11 mouse cellular contexts compared by ENCODE assay signal in the genomic region with DNA sequence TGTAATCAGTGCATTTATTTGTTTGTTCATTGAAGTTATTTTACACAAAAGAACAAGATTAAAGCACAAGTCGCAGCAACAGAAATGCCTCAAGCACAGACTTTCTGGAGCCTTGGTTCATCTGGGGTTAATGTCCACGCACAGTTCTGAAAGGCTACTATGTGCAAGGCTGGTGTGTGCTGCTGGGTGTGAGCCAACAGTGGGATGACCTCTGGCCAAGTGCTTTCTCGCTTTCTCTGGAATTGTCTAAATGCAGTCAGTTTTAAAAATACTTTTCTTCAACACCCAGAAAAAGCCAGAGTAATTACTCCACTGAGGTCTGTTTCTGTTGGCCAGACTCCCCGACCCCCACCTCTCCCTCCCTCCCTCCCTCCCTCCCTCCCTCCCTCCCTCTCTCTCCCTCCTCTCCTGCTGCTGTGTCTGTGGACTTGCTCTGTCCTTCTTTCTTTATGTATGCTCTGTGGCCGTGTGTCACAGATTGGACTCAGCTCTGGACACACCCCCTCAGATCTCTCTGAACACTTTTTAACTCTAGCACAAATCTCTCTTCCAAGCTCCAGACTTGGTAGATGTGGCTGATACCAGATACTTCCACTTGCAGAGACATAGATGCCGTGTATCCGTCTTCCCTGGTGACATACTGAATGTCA.
DNase-seq lines count a peak whose midpoint lies in the region; ATAC-seq lines count a peak whose summit lies in the region.
"Had no signal": no experiment of that assay in that cellular context is flagged by ENCODE, and none has a peak within 500 bp of the region (broad histone marks: within the 10 kb centered on the region; RNA-seq: fewer than 3 reads in every experiment).

No protein-coding gene starts in this region.

- H3K9ac ChIP-seq in embryonic facial prominence, embryonic 14.5 days (ENCODE audit: low read depth, low read length) = no peak overlapping the region
- H3K9ac ChIP-seq in liver, embryonic 15.5 days = no peak overlapping the region
- H3K9ac ChIP-seq in liver, embryonic 11.5 days (ENCODE audit: low read depth, low read length) = no peak overlapping the region
- no peak overlapping the region for H3K9ac ChIP-seq in embryonic facial prominence, embryonic 15.5 days

- H3K27me3 ChIP-seq in embryonic facial prominence, embryonic 14.5 days (replicated peaks; ENCODE audit: control insufficient read depth, insufficient read depth, low read length) = no peaks in the 10 kb centered on the region
- H3K27me3 ChIP-seq in embryonic facial prominence, embryonic 10.5 days (replicated peaks; ENCODE audit: low read depth, poor library complexity, severe bottlenecking) = no peaks in the 10 kb centered on the region
- H3K27me3 ChIP-seq in liver, embryonic 15.5 days = no peaks in the 10 kb centered on the region
- no peaks in the 10 kb centered on the region for H3K27me3 ChIP-seq in liver, embryonic 11.5 days (replicated peaks; ENCODE audit: control insufficient read depth, insufficient read depth, low read length)
- no peaks in the 10 kb centered on the region for H3K27me3 ChIP-seq in embryonic facial prominence, embryonic 15.5 days

- H3K4me2 ChIP-seq in embryonic facial prominence, embryonic 14.5 days (ENCODE audit: low read depth, low read length) = no peak overlapping the region
- H3K4me2 ChIP-seq in liver, embryonic 15.5 days = no peak overlapping the region
- no peak overlapping the region for H3K4me2 ChIP-seq in liver, embryonic 11.5 days
- H3K4me2 ChIP-seq in embryonic facial prominence, embryonic 15.5 days (replicated peaks) = no peak overlapping the region

- peaks cover 10% of the 10 kb centered on the region for H3K4me1 ChIP-seq in embryonic facial prominence, embryonic 14.5 days (ENCODE audit: control insufficient read depth, insufficient read depth, low read length)
- H3K4me1 ChIP-seq in embryonic facial prominence, embryonic 10.5 days = 0 out of 2 replicates have a peak, but pooled peaks cover 10% of the 10 kb centered on the region
- H3K4me1 ChIP-seq in liver, embryonic 15.5 days (replicated peaks) = peaks cover 7% of the 10 kb centered on the region
- peaks cover 4% of the 10 kb centered on the region; the same call in 1 of the 2 replicates for H3K4me1 ChIP-seq in liver, embryonic 11.5 days (replicated peaks; ENCODE audit: control insufficient read depth, insufficient read depth, low read length)
- 0 out of 2 replicates have a peak, but pooled peaks cover 6% of the 10 kb centered on the region for H3K4me1 ChIP-seq in embryonic facial prominence, embryonic 15.5 days

- no peaks in the 10 kb centered on the region for H3K9me3 ChIP-seq in embryonic facial prominence, embryonic 14.5 days (ENCODE audit: control insufficient read depth, low read length)
- H3K9me3 ChIP-seq in embryonic facial prominence, embryonic 10.5 days = no peaks in the 10 kb centered on the region
- H3K9me3 ChIP-seq in liver, embryonic 15.5 days (replicated peaks) = no peaks in the 10 kb centered on the region
- H3K9me3 ChIP-seq in liver, embryonic 11.5 days (ENCODE audit: control insufficient read depth, low read length) = no peaks in the 10 kb centered on the region
- H3K9me3 ChIP-seq in embryonic facial prominence, embryonic 15.5 days (replicated peaks) = no peaks in the 10 kb centered on the region

- no peak for ATAC-seq in embryonic facial prominence, embryonic 14.5 days (ENCODE audit: low read depth)
- 0 out of 2 replicates have a peak, but pooled peaks have one; percentile 49 for ATAC-seq in liver, embryonic 15.5 days (ENCODE audit: insufficient read depth)
- no peak for ATAC-seq in liver, embryonic 11.5 days (replicated peaks; ENCODE audit: low FRiP score)
- ATAC-seq in embryonic facial prominence, embryonic 15.5 days (ENCODE audit: insufficient number of reproducible peaks, low FRiP score, low TSS enrichment, low read depth) = no peak
- no peak for ATAC-seq in megakaryocyte progenitor cell, adult 5-6 weeks (replicated peaks; ENCODE audit: poor library complexity)

- no peak overlapping the region for H3K4me3 ChIP-seq in embryonic facial prominence, embryonic 14.5 days (ENCODE audit: low read depth, low read length)
- H3K4me3 ChIP-seq in embryonic facial prominence, embryonic 10.5 days = no peak overlapping the region
- no peak overlapping the region for H3K4me3 ChIP-seq in liver, embryonic 15.5 days (replicated peaks)
- no peak overlapping the region for H3K4me3 ChIP-seq in liver, embryonic 11.5 days (ENCODE audit: low read depth, low read length)
- no peak overlapping the region for H3K4me3 ChIP-seq in embryonic facial prominence, embryonic 15.5 days (replicated peaks)
- H3K4me3 ChIP-seq: erythroblast, embryonic 14.5 days; heart, adult 2 months had no signal

- H3K27ac ChIP-seq in embryonic facial prominence, embryonic 14.5 days (replicated peaks; ENCODE audit: low read depth, low read length) = no peak overlapping the region
- H3K27ac ChIP-seq in embryonic facial prominence, embryonic 10.5 days (replicated peaks) = no peak overlapping the region
- no peak overlapping the region for H3K27ac ChIP-seq in liver, embryonic 15.5 days (replicated peaks)
- no peak overlapping the region for H3K27ac ChIP-seq in liver, embryonic 11.5 days (ENCODE audit: low read depth, low read length)
- H3K27ac ChIP-seq in embryonic facial prominence, embryonic 15.5 days (replicated peaks) = 0 out of 2 replicates have a peak overlapping the region, but pooled peaks have one; percentile 39
- H3K27ac ChIP-seq: heart, adult 2 months had no signal

- WGBS in embryonic facial prominence, embryonic 14.5 days = 48% methylated on average over 7 of the region's 7 CpGs
- WGBS in embryonic facial prominence, embryonic 10.5 days = 60% methylated on average over 7 of the region's 7 CpGs
- WGBS in liver, embryonic 15.5 days (ENCODE audit: insufficient replicate concordance) = 71% methylated on average over 7 of the region's 7 CpGs
- 72% methylated on average over 7 of the region's 7 CpGs for WGBS in liver, embryonic 11.5 days
- 47% methylated on average over 7 of the region's 7 CpGs for WGBS in embryonic facial prominence, embryonic 15.5 days

- DNase-seq in embryonic facial prominence, embryonic 14.5 days (ENCODE audit: low spot score) = peak; percentile 27
- no peak for DNase-seq in embryonic facial prominence, embryonic 10.5 days (ENCODE audit: low spot score)
- no peak for DNase-seq in liver, embryonic 11.5 days (ENCODE audit: low spot score)
- DNase-seq in kidney, postnatal 4 days = peak; percentile 77 to 80
- no peak for DNase-seq in embryo, embryonic 11 days
- DNase-seq: cerebellum, adult 2 months had no signal

- no peaks in the 10 kb centered on the region for H3K36me3 ChIP-seq in embryonic facial prominence, embryonic 14.5 days (ENCODE audit: control insufficient read depth, insufficient read depth, low read length)
- no peaks in the 10 kb centered on the region for H3K36me3 ChIP-seq in embryonic facial prominence, embryonic 10.5 days (replicated peaks)
- 0 out of 2 replicates have a peak, but pooled peaks cover 5% of the 10 kb centered on the region for H3K36me3 ChIP-seq in liver, embryonic 15.5 days (replicated peaks)
- H3K36me3 ChIP-seq in liver, embryonic 11.5 days (ENCODE audit: control insufficient read depth, insufficient read depth, low read length) = no peaks in the 10 kb centered on the region
- H3K36me3 ChIP-seq in embryonic facial prominence, embryonic 15.5 days = no peaks in the 10 kb centered on the region

Comparison
In these comparisons a context has a peak if more than half of its experiments do, and no peak if none do; other contexts are left out.
1. DNase-seq: peak in embryonic facial prominence, embryonic 14.5 days (single experiment) and kidney, postnatal 4 days (2 of 2); none in embryonic facial prominence, embryonic 10.5 days (single experiment), liver, embryonic 11.5 days (single experiment) and embryo, embryonic 11 days (single experiment).